Mouse (Mus musculus): ENCODE results near the gene Gcnt4. TPM values are rescaled to one million over a fixed set of nuclear protein-coding genes. Genes with fewer than 3 reads are reported as not detected.
"Not testable (repeated sequence)": the region's sequence is repeated elsewhere in the genome, so short reads cannot be mapped to it uniquely, and the experiment has no call there.

Gcnt4 gene
- polyA plus RNA-seq, 1 experiment from 2014 or later = 0.90 TPM

DNA sequence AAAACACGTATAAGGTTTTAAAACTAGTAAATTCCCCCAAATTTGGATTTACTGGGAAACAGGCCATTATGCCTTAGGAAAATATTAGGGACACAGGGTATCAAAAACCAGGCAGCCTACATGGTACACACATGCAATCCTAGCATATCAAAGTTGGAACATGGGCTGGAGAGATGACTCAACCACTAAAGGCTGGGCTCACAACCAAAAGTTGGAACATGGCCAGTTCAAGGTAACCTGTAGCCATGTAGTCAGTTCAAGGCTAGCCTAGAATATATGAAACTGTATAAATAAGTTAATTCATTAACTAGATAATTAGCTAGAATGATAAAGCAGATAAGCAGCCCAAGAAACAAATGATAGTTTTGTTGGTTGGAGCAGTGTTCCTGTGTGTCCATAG is 3.3 kb downstream of the Gcnt4 start:
- 62% methylated on average over 1 of the region's 1 CpGs for whole genome bisulfite sequencing (ENCODE audit: insufficient replicate concordance)
- ATAC-seq (ENCODE audit: insufficient read depth) = no peak
- H3K9me3 ChIP-seq (replicated peaks) = no peaks in the 10 kb centered on the region
- H3K27me3 ChIP-seq = peaks cover 51% of the 10 kb centered on the region
- H3K27ac ChIP-seq (replicated peaks) = no peak overlapping the region
- no peaks in the 10 kb centered on the region for H3K36me3 ChIP-seq (replicated peaks)
- no peak overlapping the region for H3K4me2 ChIP-seq
- H3K4me1 ChIP-seq (replicated peaks) = peaks cover 9% of the 10 kb centered on the region; the same call in 1 of the 2 replicates
- no peak overlapping the region for H3K4me3 ChIP-seq (replicated peaks)
- H3K9ac ChIP-seq = no peak overlapping the region

GRCm38 (mm10) chr13:96928432-96929039 is 4.0 kb downstream of the Gcnt4 start:
- Histone ChIP-seq H3K4me1 (replicated peaks) (peaks cover 9% of the 10 kb centered on the region; the same call in 1 of the 2 replicates), H3K36me3 (replicated peaks) (no peaks in the 10 kb centered on the region), H3K9me3 (replicated peaks) (no peaks in the 10 kb centered on the region), H3K27ac (replicated peaks) (no peak overlapping the region), H3K27me3 (peaks cover 48% of the 10 kb centered on the region), H3K4me3 (replicated peaks) (no peak overlapping the region), H3K4me2 (no peak overlapping the region), H3K9ac (no peak overlapping the region)
- ATAC-seq (ENCODE audit: insufficient read depth) = no peak
- 54% methylated on average over 8 of the region's 8 CpGs for WGBS (ENCODE audit: insufficient replicate concordance)

GRCm38 (mm10) chr13:96932745-96933144 is 8.3 kb downstream of the Gcnt4 start:
- Histone ChIP-seq H3K9me3 (replicated peaks) (no peaks in the 10 kb centered on the region), H3K4me2 (no peak overlapping the region), H3K9ac (no peak overlapping the region), H3K27ac (replicated peaks) (no peak overlapping the region), H3K27me3 (peaks cover 6% of the 10 kb centered on the region; the same call in 1 of the 2 replicates), H3K4me3 (replicated peaks) (no peak overlapping the region), H3K36me3 (replicated peaks) (no peaks in the 10 kb centered on the region), H3K4me1 (replicated peaks) (no peaks in the 10 kb centered on the region; the same call in 1 of the 2 replicates)
- WGBS (ENCODE audit: insufficient replicate concordance) = 62% methylated on average over 5 of the region's 5 CpGs
- no peak for ATAC-seq (ENCODE audit: insufficient read depth)

GRCm38 (mm10) chr13:96933367-96933766 is 8.9 kb downstream of the Gcnt4 start:
- H3K4me1 ChIP-seq (replicated peaks) = no peaks in the 10 kb centered on the region; the same call in 1 of the 2 replicates
- no peak overlapping the region for H3K27ac ChIP-seq (replicated peaks)
- no peak overlapping the region for H3K4me2 ChIP-seq
- H3K4me3 ChIP-seq (replicated peaks) = no peak overlapping the region
- no peak overlapping the region for H3K9ac ChIP-seq
- no peak for ATAC-seq (ENCODE audit: insufficient read depth)
- H3K27me3 ChIP-seq = peaks cover 3% of the 10 kb centered on the region; the same call in 1 of the 2 replicates
- no peaks in the 10 kb centered on the region for H3K36me3 ChIP-seq (replicated peaks)
- H3K9me3 ChIP-seq (replicated peaks) = no peaks in the 10 kb centered on the region
- WGBS (ENCODE audit: insufficient replicate concordance) = 55% methylated on average over 8 of the region's 8 CpGs

DNA sequence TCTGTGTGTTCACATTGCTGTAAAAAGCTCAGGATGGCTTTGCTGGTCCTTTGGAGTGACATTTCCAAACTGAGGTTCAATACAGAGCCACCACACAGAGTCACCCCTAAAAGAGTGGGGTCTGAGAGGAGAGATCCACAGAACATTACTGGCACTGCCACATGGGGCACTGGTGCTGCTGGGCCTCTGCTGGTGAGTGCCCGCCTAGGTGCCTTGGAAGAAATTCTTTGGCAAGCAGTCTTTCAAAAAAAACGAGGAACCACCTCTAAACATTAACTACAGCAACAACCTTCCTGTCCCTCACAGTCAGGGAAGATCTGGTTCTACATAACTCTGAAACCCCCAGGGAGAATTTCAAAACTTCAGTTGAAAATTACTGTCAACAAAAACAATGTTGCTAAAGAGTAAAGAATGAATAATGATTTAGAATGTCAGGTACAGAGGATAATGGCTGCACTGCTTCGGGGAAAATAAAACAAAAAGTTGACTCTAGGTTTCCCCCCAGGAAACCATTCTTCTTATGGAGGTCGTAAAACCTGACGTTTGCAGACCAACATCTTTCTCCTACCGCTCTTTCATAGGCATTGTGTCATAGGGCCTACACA is 11.8 kb downstream of the Gcnt4 start:
- 36% methylated on average over 6 of the region's 6 CpGs for WGBS (ENCODE audit: insufficient replicate concordance)
- Histone ChIP-seq H3K4me2 (no peak overlapping the region), H3K4me3 (replicated peaks) (no peak overlapping the region), H3K27me3 (no peaks in the 10 kb centered on the region), H3K9ac (no peak overlapping the region), H3K4me1 (replicated peaks) (no peaks in the 10 kb centered on the region; the same call in 1 of the 2 replicates), H3K27ac (replicated peaks) (no peak overlapping the region), H3K9me3 (replicated peaks) (no peaks in the 10 kb centered on the region), H3K36me3 (replicated peaks) (no peaks in the 10 kb centered on the region)
- ATAC-seq (ENCODE audit: insufficient read depth) = no peak

- no peaks in the 10 kb centered on the region for H3K27me3 ChIP-seq
- H3K4me1 ChIP-seq (replicated peaks) = no peaks in the 10 kb centered on the region; the same call in 1 of the 2 replicates
- H3K9ac ChIP-seq = no peak overlapping the region
- H3K4me2 ChIP-seq = no peak overlapping the region
- no peaks in the 10 kb centered on the region for H3K9me3 ChIP-seq (replicated peaks)
- H3K36me3 ChIP-seq (replicated peaks) = no peaks in the 10 kb centered on the region
- H3K4me3 ChIP-seq (replicated peaks) = no peak overlapping the region
- ATAC-seq (ENCODE audit: insufficient read depth) = no peak
- 64% methylated on average over 10 of the region's 10 CpGs for WGBS (ENCODE audit: insufficient replicate concordance)
- H3K27ac ChIP-seq (replicated peaks) = no peak overlapping the region
Observed at GRCm38 (mm10) chr13:96937059-96937558, 12.6 kb downstream of the Gcnt4 start.

DNA sequence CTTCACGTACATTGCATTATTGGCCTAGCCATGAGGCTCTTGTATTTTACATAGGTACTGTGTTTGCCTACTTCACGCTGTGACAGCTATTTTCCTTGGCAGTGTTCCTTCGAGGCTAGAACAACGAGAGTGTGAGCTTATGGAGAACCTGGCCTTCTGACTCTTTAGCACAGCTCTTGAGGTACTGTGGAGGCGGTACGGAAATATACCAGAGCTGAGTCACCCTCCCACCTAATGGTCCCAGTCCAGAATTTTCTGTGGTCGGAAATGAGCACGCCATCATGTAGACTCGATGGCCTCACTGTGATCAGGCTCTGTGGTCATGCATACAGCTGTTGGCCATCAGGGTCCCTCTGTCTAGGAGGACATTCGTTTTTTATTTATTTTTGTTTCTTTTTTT is 15.2 kb downstream of the Gcnt4 start:
- 70% methylated on average over 10 of the region's 10 CpGs for whole genome bisulfite sequencing (ENCODE audit: insufficient replicate concordance)

DNA sequence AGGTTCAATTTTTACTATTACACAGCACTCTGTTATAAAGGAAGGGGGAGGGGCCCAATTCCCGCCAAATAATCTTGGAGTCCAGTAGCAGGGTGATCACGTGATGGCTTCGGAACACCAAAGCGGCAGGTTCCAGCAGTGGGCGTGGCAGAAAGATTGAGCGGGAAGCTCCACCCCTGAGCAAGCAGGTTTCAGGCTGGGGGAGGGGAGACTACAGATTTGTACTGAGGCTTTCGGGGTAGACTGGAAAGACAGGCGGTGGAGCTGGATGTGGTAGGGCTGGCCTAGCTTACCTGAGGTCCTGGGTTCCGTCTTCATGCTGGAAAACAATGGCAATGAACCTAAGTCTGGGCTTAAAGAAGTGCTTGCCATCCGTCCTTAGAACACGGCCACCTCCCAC is 17.0 kb downstream of the Gcnt4 start:
- H3K27me3 ChIP-seq; H3K4me2 ChIP-seq; H3K9me3 ChIP-seq (replicated peaks); H3K4me1 ChIP-seq (replicated peaks); H3K27ac ChIP-seq (replicated peaks); H3K36me3 ChIP-seq (replicated peaks); H3K9ac ChIP-seq; ATAC-seq (ENCODE audit: insufficient read depth); H3K4me3 ChIP-seq (replicated peaks): not testable (repeated sequence)
- 63% methylated on average over 11 of the region's 11 CpGs for WGBS (ENCODE audit: insufficient replicate concordance)

More for the DNA sequence above, 15.2 kb downstream of the Gcnt4 start:
- Histone ChIP-seq H3K36me3 (replicated peaks) (no peaks in the 10 kb centered on the region), H3K4me2 (no peak overlapping the region), H3K9me3 (replicated peaks) (no peaks in the 10 kb centered on the region), H3K9ac (no peak overlapping the region), H3K4me3 (replicated peaks) (no peak overlapping the region), H3K27ac (replicated peaks) (no peak overlapping the region), H3K27me3 (no peaks in the 10 kb centered on the region), H3K4me1 (replicated peaks) (no peaks in the 10 kb centered on the region; the same call in 1 of the 2 replicates)
- ATAC-seq (ENCODE audit: insufficient read depth) = no peak

GRCm38 (mm10) chr13:96943571-96943970 is 19.1 kb downstream of the Gcnt4 start:
- Histone ChIP-seq H3K9ac (no peak overlapping the region), H3K4me1 (replicated peaks) (no peaks in the 10 kb centered on the region), H3K27me3 (no peaks in the 10 kb centered on the region), H3K36me3 (replicated peaks) (no peaks in the 10 kb centered on the region), H3K27ac (replicated peaks) (no peak overlapping the region), H3K4me3 (replicated peaks) (no peak overlapping the region), H3K9me3 (replicated peaks) (no peaks in the 10 kb centered on the region), H3K4me2 (no peak overlapping the region)
- 50% methylated on average over 3 of the region's 3 CpGs for WGBS (ENCODE audit: insufficient replicate concordance)
- ATAC-seq (ENCODE audit: insufficient read depth) = no peak

- Histone ChIP-seq H3K4me3 (replicated peaks) (no peak overlapping the region), H3K4me2 (no peak overlapping the region), H3K27ac (replicated peaks) (no peak overlapping the region), H3K4me1 (replicated peaks) (no peaks in the 10 kb centered on the region), H3K9me3 (replicated peaks) (no peaks in the 10 kb centered on the region), H3K9ac (no peak overlapping the region), H3K27me3 (no peaks in the 10 kb centered on the region), H3K36me3 (replicated peaks) (0 out of 2 replicates have a peak, but pooled peaks cover 2% of the 10 kb centered on the region)
- WGBS (ENCODE audit: insufficient replicate concordance) = 68% methylated on average over 4 of the region's 4 CpGs
- ATAC-seq (ENCODE audit: insufficient read depth) = no peak
Observed at GRCm38 (mm10) chr13:96945748-96946147, 21.3 kb downstream of the Gcnt4 start.

GRCm38 (mm10) chr13:96947722-96948121 is 23.2 kb downstream of the Gcnt4 start:
- ATAC-seq (ENCODE audit: insufficient read depth) = no peak
- WGBS (ENCODE audit: insufficient replicate concordance) = 69% methylated on average over 7 of the region's 7 CpGs
- H3K4me3 ChIP-seq (replicated peaks) = no peak overlapping the region
- H3K4me2 ChIP-seq = no peak overlapping the region
- H3K27me3 ChIP-seq = no peaks in the 10 kb centered on the region
- H3K9ac ChIP-seq = no peak overlapping the region
- H3K36me3 ChIP-seq (replicated peaks) = 0 out of 2 replicates have a peak, but pooled peaks cover 2% of the 10 kb centered on the region
- no peaks in the 10 kb centered on the region for H3K4me1 ChIP-seq (replicated peaks)
- no peaks in the 10 kb centered on the region for H3K9me3 ChIP-seq (replicated peaks)
- no peak overlapping the region for H3K27ac ChIP-seq (replicated peaks)

Measured in liver, embryonic 15.5 days (tissue).